Mouse (Mus musculus) stomach, embryonic 16.5 days (tissue): ENCODE data around the gene Tbl1xr1. TPM values are rescaled to one million over a fixed set of nuclear protein-coding genes. Genes with fewer than 3 reads are reported as not detected.

Source experiments
- ATAC-seq: fragments of 200-750 bp; cut with Nextera tagmentation; 2 replicates; pipeline ENCODE4 v1.8.0; 2017; ENCODE audit warnings: moderate number of reproducible peaks, moderate TSS enrichment; ENCODE audit not compliant: insufficient read depth, low FRiP score
- H3K27ac ChIP-seq: fragments of 300-500 bp; sonication (generic); 2 replicates; pipeline ENCODE4 v1.5.1; 2014; ENCODE audit warnings: low read length
- H3K27me3 ChIP-seq: fragments of 300-500 bp; sonication (generic); 2 replicates; pipeline ENCODE4 v1.6.1; 2014; ENCODE audit warnings: low read length, control low read depth, mixed read lengths; ENCODE audit not compliant: control insufficient read depth, insufficient read depth
- H3K36me3 ChIP-seq: fragments of 300-500 bp; sonication (generic); 2 replicates; pipeline ENCODE4 v1.6.1; 2014; ENCODE audit warnings: low read length; ENCODE audit not compliant: control insufficient read depth, insufficient read depth
- H3K4me1 ChIP-seq: fragments of 300-500 bp; sonication (generic); 2 replicates; pipeline ENCODE4 v1.6.1; 2014; ENCODE audit warnings: low read length, control low read depth, mixed read lengths; ENCODE audit not compliant: control insufficient read depth, insufficient read depth
- H3K4me2 ChIP-seq: fragments of 300-500 bp; sonication (generic); 2 replicates; pipeline ENCODE4 v1.6.1; 2014; ENCODE audit warnings: low read depth, low read length, mixed read lengths
- H3K4me3 ChIP-seq: fragments of 300-500 bp; sonication (generic); replicated peaks from 2 replicates; pipeline ENCODE4 v1.5.1; 2014; ENCODE audit warnings: mild to moderate bottlenecking, low read length
- H3K9ac ChIP-seq: fragments of 300-500 bp; sonication (generic); 2 replicates; pipeline ENCODE4 v1.6.1; 2014; ENCODE audit warnings: low read length
- H3K9me3 ChIP-seq: fragments of 300-500 bp; sonication (generic); replicated peaks from 2 replicates; pipeline ENCODE4 v1.6.1; 2016; ENCODE audit warnings: low read length, control low read depth; ENCODE audit not compliant: control insufficient read depth
- WGBS: fragments of 180-500 bp; shearing (Covaris S2); extraction: QIAGEN DNeasy Blood & Tissue Kit; methylation state at CpG from one replicate; pipeline ENCODE4 v1.1.7; 2014; 5-methylcytosine and 5-hydroxymethylcytosine counted together
- polyA plus RNA-seq: library from polyadenylated mRNA; unstranded; fragments of >200 nt; fragmentation: Nextera tagmentation; extraction: Ambion mirVana; gene quantifications from 2 replicates; pipeline ENCODE4 v1.2.1, GENCODE M21; 2015

Tbl1xr1 gene
- polyA plus RNA-seq, 1 experiment from 2014 or later = 18.5 TPM

GRCm38 (mm10) chr3:22171526-22171925 is 95.1 kb downstream of the Tbl1xr1 start:
- no peak for ATAC-seq
- no peaks in the 10 kb centered on the region for H3K9me3 ChIP-seq
- H3K9ac ChIP-seq = no peak overlapping the region
- H3K4me1 ChIP-seq = peaks cover 2% of the 10 kb centered on the region; the same call in 1 of the 2 replicates
- no peaks in the 10 kb centered on the region for H3K27me3 ChIP-seq
- no peak overlapping the region for H3K4me2 ChIP-seq
- no peak overlapping the region for H3K4me3 ChIP-seq
- no peaks in the 10 kb centered on the region for H3K36me3 ChIP-seq
- 91% methylated on average over 8 of the region's 8 CpGs for WGBS
- no peak overlapping the region for H3K27ac ChIP-seq

GRCm38 (mm10) chr3:22172410-22172809 is 96.0 kb downstream of the Tbl1xr1 start:
- no peak overlapping the region for H3K27ac ChIP-seq
- H3K9ac ChIP-seq = no peak overlapping the region
- H3K4me3 ChIP-seq = no peak overlapping the region
- H3K4me1 ChIP-seq = peaks cover 2% of the 10 kb centered on the region; the same call in 1 of the 2 replicates
- no peaks in the 10 kb centered on the region for H3K36me3 ChIP-seq
- no peaks in the 10 kb centered on the region for H3K9me3 ChIP-seq
- ATAC-seq = no peak
- WGBS = 59% methylated on average over 2 of the region's 2 CpGs
- no peaks in the 10 kb centered on the region for H3K27me3 ChIP-seq
- no peak overlapping the region for H3K4me2 ChIP-seq

GRCm38 (mm10) chr3:22173171-22173570 is 96.7 kb downstream of the Tbl1xr1 start:
- WGBS = 88% methylated on average over 5 of the region's 5 CpGs
- H3K9me3 ChIP-seq = no peaks in the 10 kb centered on the region
- no peak overlapping the region for H3K9ac ChIP-seq
- no peak for ATAC-seq
- H3K27me3 ChIP-seq = no peaks in the 10 kb centered on the region
- H3K36me3 ChIP-seq = no peaks in the 10 kb centered on the region
- no peak overlapping the region for H3K27ac ChIP-seq
- no peak overlapping the region for H3K4me2 ChIP-seq
- peaks cover 2% of the 10 kb centered on the region; the same call in 1 of the 2 replicates for H3K4me1 ChIP-seq
- H3K4me3 ChIP-seq = no peak overlapping the region

GRCm38 (mm10) chr3:22174232-22174631 is 97.8 kb downstream of the Tbl1xr1 start:
- H3K4me1 ChIP-seq = peaks cover 2% of the 10 kb centered on the region; the same call in 1 of the 2 replicates
- H3K4me2 ChIP-seq = no peak overlapping the region
- no peak overlapping the region for H3K27ac ChIP-seq
- no peaks in the 10 kb centered on the region for H3K36me3 ChIP-seq
- H3K9ac ChIP-seq = no peak overlapping the region
- H3K9me3 ChIP-seq = no peaks in the 10 kb centered on the region
- no peaks in the 10 kb centered on the region for H3K27me3 ChIP-seq
- H3K4me3 ChIP-seq = no peak overlapping the region
- ATAC-seq = no peak
- 61% methylated on average over 4 of the region's 4 CpGs for WGBS

GRCm38 (mm10) chr3:22180076-22180475 is 103.6 kb downstream of the Tbl1xr1 start:
- 58% methylated on average over 3 of the region's 4 CpGs for WGBS
- H3K27ac ChIP-seq = no peak overlapping the region
- no peak overlapping the region for H3K4me2 ChIP-seq
- H3K36me3 ChIP-seq = no peaks in the 10 kb centered on the region
- no peak overlapping the region for H3K9ac ChIP-seq
- H3K4me3 ChIP-seq = no peak overlapping the region
- no peak for ATAC-seq
- no peaks in the 10 kb centered on the region for H3K4me1 ChIP-seq
- no peaks in the 10 kb centered on the region for H3K9me3 ChIP-seq
- no peaks in the 10 kb centered on the region for H3K27me3 ChIP-seq

- no peaks in the 10 kb centered on the region for H3K36me3 ChIP-seq
- H3K4me2 ChIP-seq = no peak overlapping the region
- no peak for ATAC-seq
- H3K9me3 ChIP-seq = no peaks in the 10 kb centered on the region
- 89% methylated on average over 2 of the region's 2 CpGs for WGBS
- no peak overlapping the region for H3K27ac ChIP-seq
- no peaks in the 10 kb centered on the region for H3K4me1 ChIP-seq
- H3K9ac ChIP-seq = no peak overlapping the region
- no peak overlapping the region for H3K4me3 ChIP-seq
- H3K27me3 ChIP-seq = no peaks in the 10 kb centered on the region
Measured at GRCm38 (mm10) chr3:22181026-22181425, 104.6 kb downstream of the Tbl1xr1 start.

GRCm38 (mm10) chr3:22185265-22185664 is 108.8 kb downstream of the Tbl1xr1 start:
- no peaks in the 10 kb centered on the region for H3K4me1 ChIP-seq
- H3K4me3 ChIP-seq = no peak overlapping the region
- no peak overlapping the region for H3K27ac ChIP-seq
- H3K9me3 ChIP-seq = no peaks in the 10 kb centered on the region
- no peak overlapping the region for H3K9ac ChIP-seq
- H3K27me3 ChIP-seq = no peaks in the 10 kb centered on the region
- ATAC-seq = no peak
- WGBS = 92% methylated on average over 4 of the region's 4 CpGs
- H3K4me2 ChIP-seq = no peak overlapping the region
- H3K36me3 ChIP-seq = no peaks in the 10 kb centered on the region

- 0 out of 2 replicates have a peak, but pooled peaks have one; percentile 50 for ATAC-seq
- H3K4me2 ChIP-seq = no peak overlapping the region
- H3K4me3 ChIP-seq = no peak overlapping the region
- no peak overlapping the region for H3K27ac ChIP-seq
- no peaks in the 10 kb centered on the region for H3K4me1 ChIP-seq
- H3K27me3 ChIP-seq = no peaks in the 10 kb centered on the region
- H3K9ac ChIP-seq = no peak overlapping the region
- H3K36me3 ChIP-seq = peaks cover 15% of the 10 kb centered on the region; the same call in 1 of the 2 replicates
- no peaks in the 10 kb centered on the region for H3K9me3 ChIP-seq
Measured at GRCm38 (mm10) chr3:22190498-22190897, 114.0 kb downstream of the Tbl1xr1 start.

GRCm38 (mm10) chr3:22192931-22193330 is 116.5 kb downstream of the Tbl1xr1 start:
- no peak for ATAC-seq
- Histone ChIP-seq H3K9ac (no peak overlapping the region), H3K36me3 (peaks cover 19% of the 10 kb centered on the region; the same call in 1 of the 2 replicates), H3K27ac (no peak overlapping the region), H3K27me3 (no peaks in the 10 kb centered on the region), H3K4me1 (no peaks in the 10 kb centered on the region), H3K9me3 (no peaks in the 10 kb centered on the region), H3K4me2 (no peak overlapping the region), H3K4me3 (no peak overlapping the region)
- WGBS = 94% methylated on average over 5 of the region's 5 CpGs
